Mouse (Mus musculus) lung, adult 2 months (tissue): ENCODE results near the gene Jade2. TPM values are rescaled to one million over a fixed set of nuclear protein-coding genes. Genes with fewer than 3 reads are reported as not detected.

Experiments used
- DNase-seq: peaks from one replicate; pipeline ENCODE4 v3.0.0; 2022
- H3K4me1 ChIP-seq: fragments of 200-500 bp; 2 replicates; pipeline ENCODE4 v1.6.1; 2011; ENCODE audit warnings: low read length; ENCODE audit not compliant: control insufficient read depth, insufficient read depth
- H3K4me3 ChIP-seq: fragments of 200-500 bp; replicated peaks from 2 replicates; pipeline ENCODE3; 2011; ENCODE audit warnings: low read depth, mild to moderate bottlenecking, control low read depth, low read length; ENCODE audit errors: extremely low read depth
- CTCF ChIP-seq: fragments of 200-500 bp; IDR thresholded peaks from 2 replicates; pipeline ENCODE4 v1.5.1; 2011; ENCODE audit warnings: mild to moderate bottlenecking, low read length, control low read depth; ENCODE audit not compliant: insufficient read depth
- POLR2A ChIP-seq: fragments of 200-500 bp; IDR thresholded peaks from 2 replicates; pipeline ENCODE4 v1.6.1; 2011; ENCODE audit warnings: low read depth, mild to moderate bottlenecking, control low read depth, low read length, borderline replicate concordance; ENCODE audit errors: extremely low read depth
- WGBS: fragments of 180-500 bp; shearing (Covaris S2); methylation state at CpG from one replicate; pipeline ENCODE4 v1.1.7; 2018; 5-methylcytosine and 5-hydroxymethylcytosine counted together
- polyA plus RNA-seq: library from polyadenylated mRNA; depleted of rRNA; stranded (reverse); fragments of >200 nt; gene quantifications from 2 replicates; pipeline ENCODE4 v1.2.3, GENCODE M21; 2012

Gene Jade2
- polyA plus RNA-seq, 1 experiment = 23.6 TPM

DNA sequence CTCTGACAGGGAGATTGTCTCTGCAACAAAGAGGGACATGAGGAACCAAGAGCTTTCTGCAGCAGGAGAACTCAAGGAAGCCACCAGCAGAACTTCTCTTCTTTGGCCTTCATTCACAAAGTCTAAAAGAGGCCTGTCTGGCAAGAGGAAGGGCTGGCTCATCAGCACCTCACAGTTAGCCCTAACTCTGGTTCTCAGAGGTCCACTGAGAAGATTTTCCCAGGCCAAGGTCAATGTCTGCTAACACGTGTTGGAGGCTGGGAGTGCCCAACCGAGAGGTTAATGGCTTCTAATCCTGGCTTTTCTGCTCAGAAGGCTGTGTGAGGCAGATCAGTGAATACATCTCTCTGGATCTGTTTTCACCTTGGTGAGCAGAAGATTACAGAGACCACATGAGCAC, 2.1 kb upstream of the Jade2 start:
- H3K4me1 ChIP-seq = peaks cover 6% of the 10 kb centered on the region
- H3K4me3 ChIP-seq = no peak overlapping the region
- TF ChIP-seq POLR2A = no peak
- TF ChIP-seq CTCF = no peak
- 65% methylated on average over 2 of the region's 2 CpGs for WGBS
- no peak for DNase-seq

DNA sequence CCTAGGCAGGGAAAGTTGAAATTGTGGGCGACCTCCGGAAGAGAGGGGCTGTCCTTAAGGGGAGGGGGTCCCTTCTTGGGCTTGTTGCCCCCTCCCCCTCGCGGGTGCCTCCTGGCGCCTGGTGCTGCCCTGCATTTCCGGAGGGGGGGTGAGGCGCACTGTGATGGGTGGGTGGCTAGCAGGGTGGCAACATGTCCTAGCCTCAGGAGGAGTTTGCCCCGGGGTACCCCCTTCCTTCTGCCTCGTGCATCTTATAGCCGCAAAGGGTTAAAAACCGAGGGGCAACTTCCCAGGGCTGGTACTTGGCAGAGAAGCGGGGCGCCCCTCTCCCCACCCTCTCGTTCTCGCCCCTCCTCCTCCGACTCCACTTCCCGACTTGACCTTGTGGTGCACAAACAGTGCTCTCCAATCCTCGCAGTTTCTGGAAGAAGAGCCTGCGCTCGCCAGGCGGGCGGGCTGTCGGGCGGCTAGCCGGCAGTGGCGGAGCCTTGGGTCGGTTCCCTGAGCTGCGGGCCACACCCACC, 1.1 kb upstream of the Jade2 start:
- DNase-seq = peak; percentile 89
- WGBS = under 1% methylated on average over 28 of the region's 28 CpGs
- Histone ChIP-seq H3K4me1 (peaks cover 6% of the 10 kb centered on the region), H3K4me3 (peak overlapping the region; percentile 67)
- TF ChIP-seq POLR2A (peak; percentile 88), CTCF (no peak)

DNA sequence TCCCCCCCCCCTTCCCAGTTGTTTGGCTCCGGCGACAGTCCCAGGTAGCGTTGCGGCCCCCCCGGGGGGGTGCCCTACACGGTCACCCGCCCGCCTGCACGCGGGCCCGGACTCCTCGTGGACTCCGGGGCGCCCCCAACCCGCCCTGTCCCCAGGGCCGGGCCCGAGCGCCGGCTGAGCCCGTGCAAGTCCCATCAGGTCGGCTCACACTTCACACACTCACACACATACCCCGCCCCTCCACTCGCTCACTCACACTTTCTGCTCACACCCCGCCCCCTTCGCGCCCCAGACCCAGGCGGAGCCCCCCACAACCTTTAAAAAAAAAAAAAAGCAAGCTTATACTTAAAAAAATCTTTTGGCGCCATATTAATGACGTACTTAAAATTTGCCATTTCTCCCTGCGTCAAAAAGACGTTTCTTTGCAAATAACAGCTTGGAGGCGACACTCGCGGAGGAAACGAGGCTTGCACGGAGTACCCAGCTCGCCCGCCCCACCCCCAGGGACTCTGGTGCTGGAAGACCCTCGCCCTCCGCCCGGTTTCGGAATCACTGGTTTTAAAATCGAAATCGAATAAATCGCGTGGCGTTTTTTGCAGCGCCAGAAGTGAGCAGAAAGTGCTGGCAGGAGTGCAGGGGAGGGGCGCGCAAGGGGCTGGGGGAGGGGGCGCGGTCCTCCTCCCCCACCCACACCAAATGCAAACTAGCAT, 520 bp upstream of the Jade2 start:
- no peak for TF ChIP-seq CTCF
- peak; percentile 69; the same call in 1 of the 2 replicates for TF ChIP-seq POLR2A
- H3K4me3 ChIP-seq = peak overlapping the region; percentile 67
- H3K4me1 ChIP-seq = peaks cover 8% of the 10 kb centered on the region
- under 1% methylated on average over 51 of the region's 52 CpGs for WGBS
- DNase-seq = peak; percentile 84

DNA sequence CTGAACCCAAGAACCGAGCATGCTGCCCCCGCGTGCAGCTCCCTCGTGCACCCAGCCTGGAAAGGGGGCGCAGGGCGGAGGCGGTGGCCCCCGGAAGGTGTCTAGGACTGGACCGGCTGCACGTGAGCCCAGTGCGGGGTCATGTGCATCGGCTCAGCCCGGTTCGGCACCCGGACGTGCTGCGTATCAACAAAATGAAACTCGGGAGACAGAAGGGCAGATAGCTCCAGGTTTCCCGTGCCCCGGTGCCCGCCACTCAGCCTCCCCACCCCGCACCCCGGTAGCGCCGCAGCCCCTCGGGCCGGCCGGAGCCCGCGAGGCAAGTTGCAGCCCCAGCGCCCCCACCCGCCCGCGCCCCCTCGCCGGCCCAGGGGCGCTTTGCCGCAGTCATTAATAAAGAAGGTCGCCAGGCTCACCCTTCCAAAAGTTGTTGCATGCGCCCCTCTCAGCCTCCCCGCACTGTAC, 805 bp downstream of the Jade2 start:
- under 1% methylated on average over 40 of the region's 41 CpGs for WGBS
- TF ChIP-seq POLR2A (no peak; the same call in none of the 2 replicates), CTCF (no peak)
- Histone ChIP-seq H3K4me3 (peak overlapping the region; percentile 86), H3K4me1 (peaks cover 14% of the 10 kb centered on the region)
- no peak for DNase-seq

DNA sequence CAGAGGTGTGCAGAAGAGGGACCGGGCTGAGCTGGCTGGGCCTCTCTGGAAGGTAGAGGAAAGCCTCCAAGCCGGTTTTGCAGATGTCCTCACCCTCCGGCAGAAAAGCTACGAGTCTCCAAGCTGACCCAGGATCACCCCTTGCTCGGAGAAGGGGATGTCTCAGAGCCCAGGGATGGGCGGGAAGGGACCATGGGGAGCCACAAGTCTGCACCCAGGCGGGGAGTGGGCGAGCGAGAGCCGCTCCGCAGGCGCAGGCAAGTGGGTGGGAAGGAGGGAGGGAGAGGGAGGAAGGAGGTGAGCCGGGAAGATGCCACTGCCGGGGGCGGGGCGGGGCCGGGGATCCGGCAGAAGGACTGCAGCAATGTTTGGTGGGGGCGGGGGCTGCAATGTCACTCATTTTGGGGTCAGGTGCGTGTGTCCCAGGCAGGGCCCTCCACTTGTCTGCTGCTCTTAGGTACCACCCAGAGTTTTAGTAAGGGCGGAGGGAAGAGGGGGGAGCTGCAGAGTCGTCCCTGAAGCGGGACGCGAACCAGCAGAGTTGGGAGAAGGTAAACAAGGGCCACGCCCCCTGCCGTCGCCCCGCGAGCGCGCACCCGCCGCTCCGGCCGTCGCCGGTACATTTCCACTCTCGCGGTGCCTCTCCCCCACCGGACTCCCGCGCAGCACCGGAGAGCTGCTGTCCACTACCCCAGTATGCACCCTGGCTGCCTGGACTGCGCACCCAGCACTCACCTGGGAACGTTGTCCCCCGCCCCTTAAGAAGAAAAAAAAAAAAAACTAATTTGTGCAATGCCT, 1.4 kb downstream of the Jade2 start:
- H3K4me1 ChIP-seq = peaks cover 16% of the 10 kb centered on the region
- WGBS = 1% methylated on average over 46 of the region's 47 CpGs
- DNase-seq = peak; percentile 75
- TF ChIP-seq CTCF = no peak
- 0 out of 2 replicates have a peak, but pooled peaks have one; percentile 34 for TF ChIP-seq POLR2A
- peak overlapping the region; percentile 86 for H3K4me3 ChIP-seq

DNA sequence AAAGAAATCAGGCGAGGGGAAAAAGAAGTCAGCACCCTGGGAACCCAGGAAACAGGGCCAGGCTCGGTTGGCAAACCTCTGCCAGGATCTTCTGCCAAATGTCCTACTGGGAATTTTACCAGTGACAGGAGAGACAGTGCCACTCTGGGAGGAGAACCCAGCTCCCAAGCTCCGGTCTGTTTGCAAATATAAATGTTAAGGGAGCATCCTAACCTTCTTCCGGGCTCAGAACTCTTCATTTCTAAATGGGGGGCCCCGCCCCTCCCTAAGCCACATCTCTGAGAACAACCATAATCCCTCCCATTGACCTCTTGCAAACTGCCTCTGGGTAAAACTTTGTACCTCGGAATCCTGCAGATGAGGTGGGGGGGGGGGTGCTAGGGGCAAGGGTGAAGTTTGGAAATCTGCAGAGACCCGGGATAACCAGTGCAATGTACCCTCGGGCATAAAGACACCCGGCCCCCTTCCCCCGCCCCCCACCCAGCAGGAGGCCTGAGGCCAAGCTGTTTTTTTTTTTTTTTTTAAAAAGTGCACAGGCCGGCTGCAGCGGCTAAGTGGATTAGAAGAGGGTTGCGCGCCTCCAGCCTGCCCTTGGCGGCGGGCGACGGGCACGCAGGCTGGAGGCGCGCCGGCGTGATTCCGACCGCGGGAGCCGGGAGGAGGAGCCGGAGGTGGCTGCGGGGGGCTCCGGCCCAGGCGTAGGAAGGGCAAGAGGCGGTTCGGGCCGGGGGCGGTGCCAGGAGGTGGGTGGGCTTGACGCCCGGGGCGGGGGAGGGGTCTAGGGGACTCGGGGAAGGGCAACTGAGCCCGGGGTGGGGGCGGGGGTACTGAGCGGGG, 2.3 kb downstream of the Jade2 start:
- Histone ChIP-seq H3K4me3 (peak overlapping the region; percentile 86), H3K4me1 (peaks cover 20% of the 10 kb centered on the region)
- DNase-seq = no peak
- peak; percentile 14; the same call in 1 of the 2 replicates for TF ChIP-seq CTCF
- TF ChIP-seq POLR2A = no peak
- 5% methylated on average over 36 of the region's 42 CpGs for WGBS

DNA sequence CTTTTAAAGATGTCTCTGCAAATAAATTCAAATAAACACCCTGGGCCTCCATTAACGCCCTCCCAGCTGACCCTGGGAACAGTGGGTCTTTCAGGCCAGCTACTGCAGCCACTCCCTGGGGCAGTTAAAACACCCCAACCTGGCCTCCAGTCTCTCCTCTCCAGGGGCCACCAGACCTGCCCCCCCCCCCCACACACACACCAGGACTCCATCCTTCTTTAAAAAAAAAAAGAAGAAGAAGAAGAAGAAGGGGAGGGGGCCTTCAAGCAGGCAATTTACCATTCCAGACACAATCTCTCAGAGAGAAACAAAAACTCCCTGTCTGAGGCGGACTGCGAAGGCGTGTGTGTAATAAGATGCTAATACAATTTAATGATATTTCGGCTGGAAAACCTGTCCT, 4.9 kb downstream of the Jade2 start:
- Histone ChIP-seq H3K4me1 (peaks cover 18% of the 10 kb centered on the region), H3K4me3 (no peak overlapping the region)
- WGBS = 81% methylated on average over 5 of the region's 5 CpGs
- TF ChIP-seq CTCF = no peak
- TF ChIP-seq POLR2A = no peak
- DNase-seq = no peak

DNA sequence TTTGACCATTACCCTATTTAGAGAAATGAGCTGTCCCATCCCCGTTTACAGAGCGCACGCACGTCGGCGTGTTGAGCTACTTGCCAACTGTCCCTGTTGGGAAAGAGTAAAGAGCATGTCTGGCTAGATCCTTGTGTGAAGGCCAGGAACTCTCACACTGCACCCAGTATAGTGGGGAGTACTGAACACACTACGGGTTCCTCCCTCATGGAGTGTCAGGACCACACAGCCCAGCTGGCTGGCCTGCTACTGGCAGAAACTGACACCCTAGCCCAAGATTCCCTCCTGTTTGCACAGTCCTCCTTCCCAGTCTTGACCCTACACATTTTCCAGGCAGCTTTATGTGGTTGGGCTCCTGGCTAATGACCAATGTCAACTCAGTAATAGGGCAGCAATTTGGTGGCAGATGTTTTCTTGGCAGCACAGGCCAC, 5.3 kb downstream of the Jade2 start:
- Histone ChIP-seq H3K4me1 (peaks cover 18% of the 10 kb centered on the region), H3K4me3 (no peak overlapping the region)
- WGBS = 61% methylated on average over 7 of the region's 7 CpGs
- TF ChIP-seq POLR2A = no peak
- TF ChIP-seq CTCF = no peak
- DNase-seq = peak; percentile 32

DNA sequence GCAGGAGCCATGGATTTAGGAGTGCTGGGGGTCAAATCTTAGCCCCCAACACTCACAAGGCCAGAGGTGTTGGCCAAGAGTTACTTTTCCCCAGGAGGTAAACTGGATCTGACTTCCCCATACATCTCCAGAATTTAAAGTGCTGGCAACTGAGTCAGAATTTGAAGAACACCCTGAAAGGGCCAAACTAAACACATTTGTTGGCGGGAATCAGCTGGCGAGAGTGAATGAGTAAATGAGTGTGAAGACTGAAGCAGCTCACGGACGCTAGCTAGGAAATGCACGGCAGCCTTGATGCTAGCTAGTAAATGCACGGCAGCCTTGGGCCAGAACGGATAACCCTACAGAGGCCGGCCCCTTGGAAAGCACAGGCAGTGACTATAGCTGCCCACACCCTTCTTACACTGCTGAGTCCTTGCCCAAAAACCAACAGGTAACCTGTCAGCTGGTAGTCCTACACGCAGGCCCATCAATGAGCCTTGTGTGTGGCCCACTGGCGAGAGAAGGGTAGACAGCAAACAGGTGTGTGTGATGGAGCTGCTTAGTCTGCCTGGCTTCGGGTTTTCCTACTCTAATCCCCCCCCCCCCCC, 6.6 kb downstream of the Jade2 start:
- no peak overlapping the region for H3K4me3 ChIP-seq
- TF ChIP-seq POLR2A (no peak), CTCF (no peak)
- 78% methylated on average over 11 of the region's 11 CpGs for WGBS
- H3K4me1 ChIP-seq = peaks cover 18% of the 10 kb centered on the region
- no peak for DNase-seq
